Mouse (Mus musculus) intestine, embryonic 14.5 days (tissue): Measurements from ENCODE around the gene Tatdn3. TPM values are rescaled to one million over a fixed set of nuclear protein-coding genes. Genes with fewer than 3 reads are reported as not detected.

ENCODE experiments used
- ATAC-seq: fragments of 200-750 bp; cut with Nextera tagmentation; replicated peaks from 2 replicates; pipeline ENCODE4 v1.8.0; 2017; ENCODE audit warnings: low read depth, moderate number of reproducible peaks, moderate TSS enrichment, moderate library complexity; ENCODE audit not compliant: low FRiP score, low TSS enrichment
- DNase-seq: peaks from one replicate; pipeline ENCODE4 v3.0.0-alpha.2; 2018; ENCODE audit warnings: low spot score
- H3K27ac ChIP-seq: fragments of 300-500 bp; sonication (generic); 2 replicates; pipeline ENCODE4 v1.5.1; 2014; ENCODE audit warnings: low read depth, mild to moderate bottlenecking, control low read depth
- H3K27me3 ChIP-seq: fragments of 300-500 bp; sonication (generic); replicated peaks from 2 replicates; pipeline ENCODE4 v1.6.1; 2014; ENCODE audit warnings: low read length, control low read depth; ENCODE audit not compliant: control insufficient read depth, insufficient read depth
- H3K36me3 ChIP-seq: fragments of 300-500 bp; sonication (generic); 2 replicates; pipeline ENCODE4 v1.6.1; 2014; ENCODE audit warnings: low read length, control low read depth; ENCODE audit not compliant: control insufficient read depth, insufficient read depth
- H3K4me1 ChIP-seq: fragments of 300-500 bp; sonication (generic); replicated peaks from 2 replicates; pipeline ENCODE4 v1.6.1; 2014; ENCODE audit warnings: low read length, control low read depth, mixed read lengths; ENCODE audit not compliant: control insufficient read depth, insufficient read depth
- H3K4me2 ChIP-seq: fragments of 300-500 bp; sonication (generic); 2 replicates; pipeline ENCODE4 v1.6.1; 2014; ENCODE audit warnings: low read length
- H3K4me3 ChIP-seq: fragments of 300-500 bp; sonication (generic); 2 replicates; pipeline ENCODE4 v1.5.1; 2014; ENCODE audit warnings: low read depth, low read length, control low read depth, mixed read lengths
- H3K9ac ChIP-seq: fragments of 300-500 bp; sonication (generic); 2 replicates; pipeline ENCODE4 v1.6.1; 2014; ENCODE audit warnings: mild to moderate bottlenecking, low read length
- H3K9me3 ChIP-seq: fragments of 300-500 bp; sonication (generic); 2 replicates; pipeline ENCODE4 v1.6.1; 2016; ENCODE audit warnings: low read length, control low read depth; ENCODE audit not compliant: control insufficient read depth
- WGBS: fragments of 180-500 bp; shearing (Covaris S2); extraction: QIAGEN DNeasy Blood & Tissue Kit; methylation state at CpG from one replicate; pipeline ENCODE4 v1.1.7; 2014; 5-methylcytosine and 5-hydroxymethylcytosine counted together
- polyA plus RNA-seq: library from polyadenylated mRNA; unstranded; fragments of >200 nt; fragmentation: Nextera tagmentation; extraction: Ambion mirVana; gene quantifications from 2 replicates; pipeline ENCODE4 v1.2.1, GENCODE M21; 2014

Tatdn3 gene
- polyA plus RNA-seq, 1 experiment from 2014 or later = 12.4 TPM

GRCm38 (mm10) chr1:191021016-191021415 is 41.7 kb downstream of the Tatdn3 start:
- Histone ChIP-seq H3K4me2 (no peak overlapping the region), H3K27ac (no peak overlapping the region), H3K4me3 (no peak overlapping the region), H3K4me1 (peaks cover 8% of the 10 kb centered on the region), H3K9me3 (no peaks in the 10 kb centered on the region), H3K27me3 (no peaks in the 10 kb centered on the region), H3K36me3 (peaks cover 15% of the 10 kb centered on the region; the same call in 1 of the 2 replicates), H3K9ac (no peak overlapping the region)
- ATAC-seq (no peak), DNase-seq (no peak)
- WGBS = 89% methylated on average over 7 of the region's 7 CpGs

DNA sequence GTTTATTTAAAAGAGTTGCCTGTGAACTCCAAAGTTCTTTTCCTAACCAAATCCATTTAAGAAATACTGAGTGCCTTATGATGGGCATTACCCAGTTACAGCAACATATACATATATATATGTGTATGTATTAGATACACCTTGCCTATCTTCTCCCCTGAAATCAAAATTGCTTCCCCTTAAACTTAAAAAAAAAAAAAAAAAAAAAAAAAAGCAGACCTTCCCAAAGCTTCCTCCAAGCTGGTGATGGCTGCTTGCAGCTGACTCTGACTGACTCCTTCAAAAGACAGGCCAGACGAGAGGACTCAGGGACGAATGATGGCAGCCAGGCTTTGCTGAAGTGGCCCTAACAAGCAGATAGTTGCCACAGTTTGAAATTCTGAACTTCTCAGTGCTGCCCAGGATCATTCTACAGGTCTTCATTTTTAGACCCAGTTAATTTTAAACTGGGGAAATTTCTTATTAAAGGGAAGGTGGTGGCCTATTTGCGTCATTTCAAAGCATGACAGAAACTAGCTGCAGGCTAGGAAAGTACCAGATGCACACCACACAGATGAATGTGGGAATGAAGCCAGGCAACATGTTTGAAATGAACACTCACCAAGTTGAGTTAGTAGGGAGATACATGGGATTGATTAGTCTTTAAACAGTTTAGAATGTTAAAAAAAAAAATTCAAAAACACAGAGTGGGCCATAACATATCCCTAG is 42.4 kb downstream of the Tatdn3 start:
- H3K36me3 ChIP-seq = peaks cover 15% of the 10 kb centered on the region; the same call in 1 of the 2 replicates
- no peak overlapping the region for H3K4me2 ChIP-seq
- no peaks in the 10 kb centered on the region for H3K27me3 ChIP-seq
- H3K27ac ChIP-seq = no peak overlapping the region
- H3K4me3 ChIP-seq = no peak overlapping the region
- H3K4me1 ChIP-seq = peaks cover 8% of the 10 kb centered on the region
- WGBS = 88% methylated on average over 3 of the region's 3 CpGs
- no peaks in the 10 kb centered on the region for H3K9me3 ChIP-seq
- DNase-seq = no peak
- no peak overlapping the region for H3K9ac ChIP-seq
- ATAC-seq = no peak

DNA sequence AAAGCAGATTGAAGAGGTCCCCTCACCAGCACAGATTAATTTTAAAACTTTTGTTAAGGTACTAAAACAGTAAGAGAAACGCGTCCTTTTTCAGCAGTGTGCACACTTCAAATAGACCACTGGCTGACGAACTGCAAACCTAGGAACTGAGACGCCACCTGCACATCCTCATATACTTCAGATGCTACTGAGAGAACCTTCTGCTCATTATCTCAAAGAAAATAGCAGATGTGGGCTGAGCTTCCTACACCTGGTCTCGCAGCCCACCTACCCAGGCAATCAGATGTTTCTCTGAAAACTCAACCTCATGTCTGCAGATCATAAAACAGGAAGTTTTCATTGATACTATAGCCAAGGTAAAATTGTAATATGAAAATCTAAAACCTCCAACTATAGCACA is 42.9 kb downstream of the Tatdn3 start:
- peaks cover 2% of the 10 kb centered on the region for H3K4me1 ChIP-seq
- H3K27me3 ChIP-seq = no peaks in the 10 kb centered on the region
- no peak overlapping the region for H3K4me3 ChIP-seq
- H3K9ac ChIP-seq = no peak overlapping the region
- ATAC-seq (no peak), DNase-seq (no peak)
- no peak overlapping the region for H3K4me2 ChIP-seq
- 86% methylated on average over 5 of the region's 5 CpGs for WGBS
- no peak overlapping the region for H3K27ac ChIP-seq
- peaks cover 20% of the 10 kb centered on the region for H3K36me3 ChIP-seq
- H3K9me3 ChIP-seq = no peaks in the 10 kb centered on the region

GRCm38 (mm10) chr1:191014271-191014670 is 48.5 kb downstream of the Tatdn3 start:
- H3K9me3 ChIP-seq = no peaks in the 10 kb centered on the region
- H3K27me3 ChIP-seq = no peaks in the 10 kb centered on the region
- H3K9ac ChIP-seq = no peak overlapping the region
- DNase-seq (no peak), ATAC-seq (no peak)
- 93% methylated on average over 3 of the region's 3 CpGs for WGBS
- peaks cover 42% of the 10 kb centered on the region for H3K36me3 ChIP-seq
- H3K4me2 ChIP-seq = no peak overlapping the region
- H3K4me3 ChIP-seq = no peak overlapping the region
- no peak overlapping the region for H3K27ac ChIP-seq
- no peaks in the 10 kb centered on the region for H3K4me1 ChIP-seq

DNA sequence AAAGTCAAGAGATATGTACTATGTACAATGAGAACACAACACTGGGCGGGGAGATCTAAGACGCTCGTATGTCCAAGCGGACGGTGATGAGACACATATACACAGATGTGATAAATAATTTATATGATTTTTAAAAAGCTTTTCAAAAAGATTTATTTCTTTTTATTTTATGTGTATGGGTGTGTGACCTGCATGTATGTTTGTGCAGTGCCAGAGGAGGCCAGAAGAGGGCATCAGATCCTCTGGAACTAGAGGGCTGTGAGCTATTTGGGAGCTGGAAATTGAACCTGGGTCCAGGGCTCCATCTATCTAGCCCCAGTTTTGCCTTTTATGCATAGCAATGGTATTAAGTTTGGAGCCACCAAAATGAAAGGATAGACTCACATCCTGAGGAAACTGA is 54.0 kb downstream of the Tatdn3 start:
- no peak for DNase-seq
- WGBS = 98% methylated on average over 5 of the region's 5 CpGs
- H3K27ac ChIP-seq = no peak overlapping the region
- H3K9me3 ChIP-seq = no peaks in the 10 kb centered on the region
- H3K4me2 ChIP-seq = no peak overlapping the region
- no peaks in the 10 kb centered on the region for H3K27me3 ChIP-seq
- H3K4me3 ChIP-seq = no peak overlapping the region
- H3K9ac ChIP-seq = no peak overlapping the region
- no peaks in the 10 kb centered on the region for H3K4me1 ChIP-seq
- ATAC-seq = no peak
- peaks cover 72% of the 10 kb centered on the region for H3K36me3 ChIP-seq

DNA sequence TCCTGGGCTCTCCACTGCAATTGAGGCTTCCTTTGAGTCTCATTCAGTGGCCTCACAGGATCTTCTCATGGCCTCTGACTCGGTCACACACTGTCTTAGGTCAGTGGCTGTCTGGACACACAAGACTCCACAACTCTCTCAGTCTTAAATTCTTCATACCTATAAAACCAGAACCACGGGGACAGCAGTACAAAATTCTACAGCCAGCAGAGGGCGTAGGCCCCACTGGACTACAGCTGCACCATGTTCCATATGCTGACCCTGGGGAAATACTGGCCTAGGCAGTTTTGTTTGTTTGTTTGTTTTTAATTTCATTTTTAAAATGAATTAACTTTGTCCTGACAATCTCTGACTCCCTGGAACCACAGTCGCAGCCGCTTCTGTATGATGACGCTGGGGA is 60.5 kb downstream of the Tatdn3 start:
- DNase-seq (no peak), ATAC-seq (no peak)
- Histone ChIP-seq H3K4me1 (no peaks in the 10 kb centered on the region), H3K36me3 (peaks cover 17% of the 10 kb centered on the region), H3K9ac (no peak overlapping the region), H3K4me2 (no peak overlapping the region), H3K9me3 (peaks cover 3% of the 10 kb centered on the region; the same call in 1 of the 2 replicates), H3K27me3 (no peaks in the 10 kb centered on the region), H3K4me3 (no peak overlapping the region), H3K27ac (no peak overlapping the region)
- WGBS = 70% methylated on average over 6 of the region's 6 CpGs

DNA sequence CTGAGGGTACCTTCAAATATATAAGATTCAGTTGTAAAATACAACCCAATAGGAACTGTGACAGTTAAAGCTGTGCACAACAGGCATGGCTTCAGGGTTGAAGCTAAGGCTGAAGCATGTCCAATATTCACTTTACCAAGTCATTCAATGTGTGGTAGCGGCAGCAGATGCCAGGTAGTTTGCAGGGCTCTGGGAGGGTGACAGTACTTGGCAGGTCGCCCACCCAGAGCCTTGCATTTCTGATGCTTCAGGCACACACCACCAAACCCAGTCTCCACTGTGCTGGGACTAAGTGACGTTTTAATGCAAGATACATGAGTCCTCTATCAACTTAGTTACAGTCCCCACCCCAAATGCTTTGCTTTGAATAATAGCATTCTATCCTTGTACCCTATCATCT is 62.0 kb downstream of the Tatdn3 start:
- Histone ChIP-seq H3K9me3 (peaks cover 3% of the 10 kb centered on the region; the same call in 1 of the 2 replicates), H3K27ac (no peak overlapping the region), H3K36me3 (peaks cover 9% of the 10 kb centered on the region; the same call in 1 of the 2 replicates), H3K4me2 (no peak overlapping the region), H3K27me3 (no peaks in the 10 kb centered on the region), H3K9ac (no peak overlapping the region), H3K4me1 (no peaks in the 10 kb centered on the region), H3K4me3 (no peak overlapping the region)
- no peak for DNase-seq
- ATAC-seq = no peak
- 78% methylated on average over 3 of the region's 3 CpGs for WGBS

- DNase-seq (no peak), ATAC-seq (no peak)
- Histone ChIP-seq H3K9ac (no peak overlapping the region), H3K4me2 (no peak overlapping the region), H3K4me1 (no peaks in the 10 kb centered on the region), H3K27ac (no peak overlapping the region), H3K4me3 (no peak overlapping the region), H3K27me3 (no peaks in the 10 kb centered on the region), H3K36me3 (no peaks in the 10 kb centered on the region), H3K9me3 (peaks cover 3% of the 10 kb centered on the region; the same call in 1 of the 2 replicates)
- 71% methylated on average over 1 of the region's 1 CpGs for WGBS
Observed at GRCm38 (mm10) chr1:190998027-190998426, 64.7 kb downstream of the Tatdn3 start.

- Histone ChIP-seq H3K9ac (no peak overlapping the region), H3K4me1 (no peaks in the 10 kb centered on the region), H3K27ac (no peak overlapping the region), H3K4me3 (no peak overlapping the region), H3K36me3 (no peaks in the 10 kb centered on the region), H3K9me3 (peaks cover 3% of the 10 kb centered on the region; the same call in 1 of the 2 replicates), H3K4me2 (no peak overlapping the region), H3K27me3 (no peaks in the 10 kb centered on the region)
- 72% methylated on average over 6 of the region's 6 CpGs for WGBS
- DNase-seq = no peak
- ATAC-seq = no peak
Observed at GRCm38 (mm10) chr1:190996346-190996877, 66.3 kb downstream of the Tatdn3 start.
